Mouse (Mus musculus) heart, adult 2 months (tissue): ENCODE data around the gene Psmg4. TPM values are rescaled to one million over a fixed set of nuclear protein-coding genes. Genes with fewer than 3 reads are reported as not detected.

Experiments
- DNase-seq, 2 experiments: peaks; one replicate each; pipeline ENCODE4 v3.0.0; 2021
- H3K27ac ChIP-seq: fragments of 200-600 bp; 2 replicates; pipeline ENCODE4 v1.8.1; 2022
- H3K27me3 ChIP-seq: fragments of 200-500 bp; 2 replicates; pipeline ENCODE4 v1.6.1; 2012; ENCODE audit warnings: mild to moderate bottlenecking, low read length, inconsistent platforms, mixed read lengths; ENCODE audit not compliant: control insufficient read depth, insufficient read depth
- H3K36me3 ChIP-seq: fragments of 200-500 bp; 2 replicates; pipeline ENCODE4 v1.6.1; 2012; ENCODE audit warnings: low read length, inconsistent platforms; ENCODE audit not compliant: control insufficient read depth, insufficient read depth
- H3K4me1 ChIP-seq: fragments of 200-500 bp; 2 replicates; pipeline ENCODE4 v1.6.1; 2011; ENCODE audit warnings: low read length; ENCODE audit not compliant: control insufficient read depth, insufficient read depth
- H3K4me3 ChIP-seq: fragments of 200-600 bp; 2 replicates; pipeline ENCODE4 v1.8.1; 2022
- H3K79me2 ChIP-seq: fragments of 200-500 bp; replicated peaks from 2 replicates; pipeline ENCODE4 v1.6.1; 2012; ENCODE audit warnings: mild to moderate bottlenecking, inconsistent platforms, low read length, moderate library complexity, mixed read lengths; ENCODE audit not compliant: control insufficient read depth, insufficient read depth
- H3K9ac ChIP-seq: fragments of 200-500 bp; 2 replicates; pipeline ENCODE4 v1.6.1; 2012; ENCODE audit warnings: low read depth, mild to moderate bottlenecking, control low read depth, inconsistent platforms, low read length, mixed read lengths
- CTCF ChIP-seq: fragments of 200-600 bp; IDR thresholded peaks from 2 replicates; pipeline ENCODE4 v1.8.1; 2022; ENCODE audit warnings: antibody characterized with exemption, mild to moderate bottlenecking, moderate library complexity
- EP300 ChIP-seq: fragments of 200-500 bp; IDR thresholded peaks from 2 replicates; pipeline ENCODE4 v1.6.1; 2011; ENCODE audit warnings: low read depth, low read length, control low read depth; ENCODE audit not compliant: insufficient read depth
- POLR2A ChIP-seq: fragments of 200-500 bp; IDR thresholded peaks from 2 replicates; pipeline ENCODE4 v1.6.1; 2011; ENCODE audit warnings: mild to moderate bottlenecking, low read depth, low read length, control low read depth; ENCODE audit not compliant: insufficient read depth
- WGBS: fragments of 180-500 bp; shearing (Covaris S2); methylation state at CpG from one replicate; pipeline ENCODE4 v1.1.7; 2018; 5-methylcytosine and 5-hydroxymethylcytosine counted together
- intact Hi-C: fragments of 180-260 bp; cut with DNase I; formaldehyde crosslinking; loops from one replicate; pipeline ENCODE4 v1.15.1; 2025
- polyA plus RNA-seq: library from polyadenylated mRNA; depleted of rRNA; stranded (reverse); fragments of >200 nt; gene quantifications from 2 replicates; pipeline ENCODE4 v1.2.3, GENCODE M21; 2012
- total RNA-seq, 2 experiments: library from RNA; stranded (reverse); gene quantifications; 2 replicates each; pipeline ENCODE4 v1.2.3; 2021

The Psmg4 gene
- total and polyA plus RNA-seq, 3 experiments: 23.1 to 51.2 (median 29.0) TPM

- Histone ChIP-seq H3K27me3 (no peaks in the 10 kb centered on the region), H3K4me3 (no peak overlapping the region; the same call in 1 of the 2 replicates), H3K4me1 (peaks cover 2% of the 10 kb centered on the region), H3K79me2 (no peaks in the 10 kb centered on the region), H3K36me3 (no peaks in the 10 kb centered on the region), H3K9ac (0 out of 2 replicates have a peak overlapping the region, but pooled peaks have one; percentile 14), H3K27ac (no peak overlapping the region)
- TF ChIP-seq EP300 (no peak), CTCF (peak; percentile 76), POLR2A (no peak)
- 24% methylated on average over 3 of the region's 3 CpGs for WGBS
- peak; percentile 57 to 62 for DNase-seq
- intact Hi-C loops: loop anchor here (1.0 to 5.0 kb wide), 3 partner anchors 77 to 193 kb away; partner anchors contain the start of genes Nqo2 and Tubb2a
Measured at GRCm38 (mm10) chr13:34154931-34155272, 7.9 kb upstream of the Psmg4 start.

GRCm38 (mm10) chr13:34156133-34156839, 6.5 kb upstream of the Psmg4 start:
- no peaks in the 10 kb centered on the region for H3K36me3 ChIP-seq
- no peak overlapping the region for H3K4me3 ChIP-seq
- TF ChIP-seq POLR2A (no peak), EP300 (no peak), CTCF (no peak)
- H3K4me1 ChIP-seq: peaks cover 2% of the 10 kb centered on the region
- peak in 1 of 2 experiments; percentile 16 for DNase-seq
- WGBS: 43% methylated on average over 8 of the region's 8 CpGs
- H3K27ac ChIP-seq: no peak overlapping the region
- no peak overlapping the region for H3K9ac ChIP-seq
- intact Hi-C loops: loop anchor here (5.0 kb wide), 1 partner anchor 194 kb away; the partner anchor contains the start of gene Nqo2
- H3K27me3 ChIP-seq: no peaks in the 10 kb centered on the region
- no peaks in the 10 kb centered on the region for H3K79me2 ChIP-seq

- 53% methylated on average over 2 of the region's 2 CpGs for WGBS
- H3K27me3 ChIP-seq: no peaks in the 10 kb centered on the region
- no peaks in the 10 kb centered on the region for H3K36me3 ChIP-seq
- no peak overlapping the region for H3K4me3 ChIP-seq
- no peak overlapping the region for H3K27ac ChIP-seq
- DNase-seq: no peak
- peaks cover 2% of the 10 kb centered on the region for H3K4me1 ChIP-seq
- no peak overlapping the region for H3K9ac ChIP-seq
- H3K79me2 ChIP-seq: no peaks in the 10 kb centered on the region
- intact Hi-C loops: loop anchor here (5.0 kb wide), 1 partner anchor 195 kb away; the partner anchor contains the start of gene Nqo2
- TF ChIP-seq EP300 (no peak), POLR2A (no peak), CTCF (no peak)
Measured at GRCm38 (mm10) chr13:34156840-34157185, 6.0 kb upstream of the Psmg4 start.

- Histone ChIP-seq H3K4me1 (peaks cover 3% of the 10 kb centered on the region), H3K79me2 (no peaks in the 10 kb centered on the region), H3K4me3 (no peak overlapping the region), H3K27ac (no peak overlapping the region), H3K36me3 (no peaks in the 10 kb centered on the region), H3K9ac (no peak overlapping the region), H3K27me3 (no peaks in the 10 kb centered on the region)
- DNase-seq: no peak
- intact Hi-C loops: loop anchor here (5.0 kb wide), 1 partner anchor 195 kb away; the partner anchor contains the start of gene Nqo2
- no peak for TF ChIP-seq CTCF
- TF ChIP-seq POLR2A: no peak
- TF ChIP-seq EP300: no peak
- whole genome bisulfite sequencing: 88% methylated on average over 3 of the region's 3 CpGs
Measured at GRCm38 (mm10) chr13:34157596-34158157, 5.1 kb upstream of the Psmg4 start.

GRCm38 (mm10) chr13:34159926-34160325, 2.8 kb upstream of the Psmg4 start:
- H3K27ac ChIP-seq: no peak overlapping the region
- WGBS: 76% methylated on average over 1 of the region's 1 CpGs
- no peak for DNase-seq
- no peak overlapping the region for H3K9ac ChIP-seq
- H3K79me2 ChIP-seq: no peaks in the 10 kb centered on the region
- H3K27me3 ChIP-seq: no peaks in the 10 kb centered on the region
- H3K36me3 ChIP-seq: no peaks in the 10 kb centered on the region
- intact Hi-C loops: loop anchor here (5.0 kb wide), 1 partner anchor 198 kb away; the partner anchor contains the start of gene Nqo2
- no peak for TF ChIP-seq POLR2A
- no peak for TF ChIP-seq CTCF
- TF ChIP-seq EP300: no peak
- no peak overlapping the region for H3K4me3 ChIP-seq
- H3K4me1 ChIP-seq: peaks cover 1% of the 10 kb centered on the region; the same call in 1 of the 2 replicates
